Mouse (Mus musculus): ENCODE data around the gene Tmem121b. TPM values are rescaled to one million over a fixed set of nuclear protein-coding genes. Genes with fewer than 3 reads are reported as not detected.

Tmem121b gene
- polyA plus RNA-seq, 1 experiment from 2014 or later = 0.17 TPM

DNA sequence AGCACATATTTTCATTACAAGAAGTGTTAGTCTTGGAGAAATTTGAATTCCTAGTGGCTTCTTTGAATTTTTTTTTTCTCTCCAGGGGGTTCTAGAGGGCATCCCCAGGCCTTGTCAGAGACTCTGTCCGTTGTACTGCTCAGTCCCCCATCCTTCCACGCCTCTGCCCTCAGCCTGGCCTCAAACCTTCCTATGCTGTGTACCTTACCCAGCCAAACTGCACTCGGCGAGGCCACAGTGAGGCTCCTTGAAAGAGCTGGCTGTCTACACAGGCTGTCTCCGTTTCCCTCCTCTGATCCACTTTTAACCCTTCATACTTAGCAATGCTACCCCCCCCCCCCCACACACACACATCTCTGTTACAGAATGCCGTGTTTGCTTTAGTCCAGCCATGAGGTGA, 31.4 kb downstream of the Tmem121b start:
- H3K27ac ChIP-seq = no peak overlapping the region
- H3K9ac ChIP-seq = no peak overlapping the region
- H3K4me3 ChIP-seq = no peak overlapping the region
- peaks cover 31% of the 10 kb centered on the region for H3K27me3 ChIP-seq
- peaks cover 19% of the 10 kb centered on the region for H3K4me1 ChIP-seq
- no peak for ATAC-seq (ENCODE audit: borderline replicate concordance, extremely low read depth, low FRiP score, low TSS enrichment)
- H3K36me3 ChIP-seq = no peaks in the 10 kb centered on the region
- no peaks in the 10 kb centered on the region for H3K9me3 ChIP-seq
- WGBS = 37% methylated on average over 6 of the region's 6 CpGs
- H3K4me2 ChIP-seq = no peak overlapping the region

DNA sequence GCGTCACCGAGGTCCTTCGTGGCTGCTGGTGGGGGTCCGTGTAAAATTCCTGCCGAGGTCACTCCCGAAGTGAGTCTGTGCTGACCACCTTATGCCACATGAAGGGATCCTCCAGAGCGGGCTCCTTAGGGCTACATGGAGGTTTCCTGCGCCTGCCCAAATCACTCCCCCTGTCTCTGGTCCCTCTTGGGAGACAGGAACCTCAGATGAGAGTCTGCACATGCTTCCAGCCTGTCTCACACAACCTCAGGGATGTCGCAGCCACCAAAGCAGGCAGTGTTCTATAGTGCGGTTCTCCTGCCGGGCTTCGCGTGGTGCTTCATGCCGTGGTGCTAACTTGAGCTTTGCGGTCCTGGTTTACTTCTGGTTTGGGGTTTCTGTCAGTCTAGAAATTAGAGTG, 32.4 kb downstream of the Tmem121b start:
- no peak overlapping the region for H3K27ac ChIP-seq
- no peaks in the 10 kb centered on the region for H3K36me3 ChIP-seq
- H3K9ac ChIP-seq = no peak overlapping the region
- ATAC-seq (ENCODE audit: borderline replicate concordance, extremely low read depth, low FRiP score, low TSS enrichment) = no peak
- H3K4me2 ChIP-seq = no peak overlapping the region
- peaks cover 31% of the 10 kb centered on the region for H3K27me3 ChIP-seq
- H3K4me3 ChIP-seq = no peak overlapping the region
- peaks cover 19% of the 10 kb centered on the region for H3K4me1 ChIP-seq
- WGBS = 60% methylated on average over 15 of the region's 15 CpGs
- no peaks in the 10 kb centered on the region for H3K9me3 ChIP-seq

DNA sequence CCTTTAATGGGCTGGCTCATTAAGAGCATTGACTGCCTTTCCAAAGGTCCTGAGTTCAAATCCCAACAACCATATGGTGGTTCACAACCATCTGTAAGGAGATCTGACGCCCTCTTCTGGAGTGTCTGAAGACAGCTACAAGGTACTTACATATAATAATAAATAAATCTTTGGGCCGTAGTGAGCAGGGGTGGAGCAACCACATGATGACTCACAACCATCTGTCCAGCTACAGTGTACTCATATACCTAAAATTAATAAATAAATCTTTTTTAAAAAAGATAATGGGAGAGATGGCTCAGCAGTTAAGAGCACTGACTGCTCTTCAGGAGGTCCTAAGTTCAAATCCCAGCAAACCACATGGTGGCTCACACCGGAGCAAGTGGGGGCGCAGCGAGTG, 35.9 kb downstream of the Tmem121b start:
- no peaks in the 10 kb centered on the region for H3K36me3 ChIP-seq
- no peaks in the 10 kb centered on the region for H3K9me3 ChIP-seq
- H3K4me3 ChIP-seq = no peak overlapping the region
- H3K27me3 ChIP-seq = peaks cover 15% of the 10 kb centered on the region
- 85% methylated on average over 5 of the region's 5 CpGs for WGBS
- no peak overlapping the region for H3K27ac ChIP-seq
- no peak for ATAC-seq (ENCODE audit: borderline replicate concordance, extremely low read depth, low FRiP score, low TSS enrichment)
- no peak overlapping the region for H3K4me2 ChIP-seq
- H3K4me1 ChIP-seq = no peaks in the 10 kb centered on the region
- H3K9ac ChIP-seq = no peak overlapping the region

DNA sequence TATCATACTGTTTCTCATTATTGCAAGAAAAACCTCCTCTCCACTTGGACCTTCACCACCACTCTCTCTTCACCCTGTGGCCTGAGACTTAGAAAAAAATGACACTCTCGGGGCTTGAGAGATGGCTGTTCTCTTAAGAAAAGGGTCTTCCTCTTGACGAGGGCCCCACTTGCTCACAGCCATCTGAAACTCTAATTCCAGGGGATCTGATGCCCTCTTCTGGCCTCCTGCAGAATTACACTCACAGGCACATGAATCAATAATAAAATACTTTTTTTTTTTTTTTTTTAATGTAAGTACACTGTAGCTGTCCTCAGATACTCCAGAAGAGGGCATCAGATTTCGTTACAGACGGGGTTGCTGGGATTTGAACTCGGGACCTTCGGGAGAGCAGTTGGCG, 36.5 kb downstream of the Tmem121b start:
- Histone ChIP-seq H3K36me3 (no peaks in the 10 kb centered on the region), H3K27ac (no peak overlapping the region), H3K27me3 (peaks cover 11% of the 10 kb centered on the region), H3K4me2 (no peak overlapping the region), H3K9me3 (no peaks in the 10 kb centered on the region), H3K9ac (no peak overlapping the region), H3K4me1 (no peaks in the 10 kb centered on the region), H3K4me3 (no peak overlapping the region)
- WGBS = 64% methylated on average over 7 of the region's 7 CpGs
- no peak for ATAC-seq (ENCODE audit: borderline replicate concordance, extremely low read depth, low FRiP score, low TSS enrichment)

DNA sequence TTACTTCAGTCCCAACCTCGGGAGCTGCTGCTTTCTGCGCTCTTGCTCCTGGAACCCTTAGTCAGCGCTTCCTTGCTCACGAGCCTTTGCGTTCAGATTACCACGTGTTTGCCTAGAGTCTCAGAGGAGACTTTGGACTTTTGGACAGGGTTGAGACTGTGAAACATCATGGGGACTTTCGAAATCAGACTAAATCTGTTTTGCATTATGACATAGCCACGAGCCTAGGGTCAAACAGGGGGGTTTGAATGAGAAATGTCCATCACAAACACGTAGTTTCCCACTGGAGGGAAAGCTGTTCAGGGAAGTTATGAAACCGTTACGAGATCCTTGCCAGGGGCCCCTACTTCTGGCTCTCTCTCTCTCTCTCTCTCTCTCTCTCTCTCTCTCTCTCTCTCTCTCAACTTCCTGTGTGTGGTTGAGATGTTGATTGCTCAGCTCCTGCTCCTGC, 39.0 kb downstream of the Tmem121b start:
- Histone ChIP-seq H3K27me3 (no peaks in the 10 kb centered on the region; the same call in 1 of the 2 replicates), H3K9me3 (no peaks in the 10 kb centered on the region), H3K4me2 (no peak overlapping the region), H3K4me3 (no peak overlapping the region), H3K36me3 (no peaks in the 10 kb centered on the region), H3K4me1 (no peaks in the 10 kb centered on the region), H3K27ac (no peak overlapping the region), H3K9ac (no peak overlapping the region)
- WGBS = 38% methylated on average over 11 of the region's 11 CpGs
- ATAC-seq (ENCODE audit: borderline replicate concordance, extremely low read depth, low FRiP score, low TSS enrichment) = no peak

- no peak overlapping the region for H3K4me3 ChIP-seq
- H3K9me3 ChIP-seq = no peaks in the 10 kb centered on the region
- WGBS = 88% methylated on average over 3 of the region's 3 CpGs
- no peak overlapping the region for H3K4me2 ChIP-seq
- H3K36me3 ChIP-seq = no peaks in the 10 kb centered on the region
- H3K9ac ChIP-seq = no peak overlapping the region
- no peaks in the 10 kb centered on the region for H3K4me1 ChIP-seq
- ATAC-seq (ENCODE audit: borderline replicate concordance, extremely low read depth, low FRiP score, low TSS enrichment) = no peak
- H3K27me3 ChIP-seq = no peaks in the 10 kb centered on the region; the same call in 1 of the 2 replicates
- H3K27ac ChIP-seq = no peak overlapping the region
Observed at GRCm38 (mm10) chr6:120453556-120453955, 40.1 kb downstream of the Tmem121b start.

DNA sequence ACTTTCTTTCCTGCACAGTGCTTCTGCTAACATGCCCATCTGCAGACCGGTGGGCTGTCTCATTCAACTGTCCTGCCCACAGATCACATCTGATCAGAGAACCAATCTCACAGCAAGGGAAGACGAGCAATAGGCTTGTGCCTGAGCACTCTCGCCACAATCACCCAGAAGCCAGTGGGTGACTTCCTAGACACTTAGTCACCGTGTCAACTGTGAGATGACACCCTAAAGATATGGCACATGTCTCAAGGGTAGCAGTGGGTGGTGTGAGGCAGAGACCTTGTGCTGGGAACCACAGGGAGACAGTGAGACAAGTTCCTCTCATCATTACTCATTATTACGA, 40.5 kb downstream of the Tmem121b start:
- 76% methylated on average over 5 of the region's 5 CpGs for WGBS

GRCm38 (mm10) chr6:120452384-120453102, 41.1 kb downstream of the Tmem121b start:
- Histone ChIP-seq H3K9ac (no peak overlapping the region), H3K9me3 (no peaks in the 10 kb centered on the region), H3K27me3 (no peaks in the 10 kb centered on the region), H3K4me2 (no peak overlapping the region), H3K4me1 (no peaks in the 10 kb centered on the region), H3K36me3 (no peaks in the 10 kb centered on the region), H3K27ac (no peak overlapping the region), H3K4me3 (no peak overlapping the region)
- WGBS = 80% methylated on average over 11 of the region's 11 CpGs
- ATAC-seq (ENCODE audit: borderline replicate concordance, extremely low read depth, low FRiP score, low TSS enrichment) = no peak

More for the DNA sequence above, 40.5 kb downstream of the Tmem121b start:
- no peaks in the 10 kb centered on the region for H3K27me3 ChIP-seq
- no peaks in the 10 kb centered on the region for H3K9me3 ChIP-seq
- H3K27ac ChIP-seq = no peak overlapping the region
- H3K36me3 ChIP-seq = no peaks in the 10 kb centered on the region
- H3K4me1 ChIP-seq = no peaks in the 10 kb centered on the region
- no peak overlapping the region for H3K4me2 ChIP-seq
- H3K9ac ChIP-seq = no peak overlapping the region
- ATAC-seq (ENCODE audit: borderline replicate concordance, extremely low read depth, low FRiP score, low TSS enrichment) = no peak
- no peak overlapping the region for H3K4me3 ChIP-seq

DNA sequence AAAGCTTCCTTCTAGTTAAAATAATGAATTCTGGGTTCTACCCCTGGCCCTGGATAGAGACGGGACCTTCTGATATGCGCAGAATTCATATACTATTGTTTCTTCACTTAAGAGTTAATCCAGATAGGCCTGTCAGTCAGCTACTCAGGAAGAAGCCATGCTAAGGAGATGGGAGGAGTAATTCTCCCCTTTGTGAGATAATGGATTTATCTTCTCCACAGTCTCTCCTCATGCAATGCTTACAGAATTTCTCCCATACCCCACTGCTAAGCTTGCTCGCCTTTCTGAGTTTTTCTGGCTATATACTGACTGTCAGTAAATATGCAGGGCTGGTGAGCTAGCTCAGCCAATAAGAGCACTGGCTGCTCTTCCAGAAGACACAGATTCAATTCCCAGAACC, 43.4 kb downstream of the Tmem121b start:
- Histone ChIP-seq H3K4me1 (no peaks in the 10 kb centered on the region), H3K36me3 (no peaks in the 10 kb centered on the region), H3K27me3 (no peaks in the 10 kb centered on the region), H3K9me3 (no peaks in the 10 kb centered on the region), H3K4me3 (no peak overlapping the region), H3K27ac (no peak overlapping the region), H3K4me2 (no peak overlapping the region), H3K9ac (no peak overlapping the region)
- no peak for ATAC-seq (ENCODE audit: borderline replicate concordance, extremely low read depth, low FRiP score, low TSS enrichment)
- WGBS = 80% methylated on average over 3 of the region's 3 CpGs

- Histone ChIP-seq H3K27me3 (no peaks in the 10 kb centered on the region), H3K9me3 (no peaks in the 10 kb centered on the region), H3K27ac (no peak overlapping the region), H3K9ac (no peak overlapping the region), H3K4me3 (no peak overlapping the region), H3K36me3 (peaks cover 22% of the 10 kb centered on the region), H3K4me2 (no peak overlapping the region), H3K4me1 (no peaks in the 10 kb centered on the region)
- 70% methylated on average over 14 of the region's 14 CpGs for WGBS
- no peak for ATAC-seq (ENCODE audit: borderline replicate concordance, extremely low read depth, low FRiP score, low TSS enrichment)
Observed at GRCm38 (mm10) chr6:120443363-120444355, 49.9 kb downstream of the Tmem121b start.

DNA sequence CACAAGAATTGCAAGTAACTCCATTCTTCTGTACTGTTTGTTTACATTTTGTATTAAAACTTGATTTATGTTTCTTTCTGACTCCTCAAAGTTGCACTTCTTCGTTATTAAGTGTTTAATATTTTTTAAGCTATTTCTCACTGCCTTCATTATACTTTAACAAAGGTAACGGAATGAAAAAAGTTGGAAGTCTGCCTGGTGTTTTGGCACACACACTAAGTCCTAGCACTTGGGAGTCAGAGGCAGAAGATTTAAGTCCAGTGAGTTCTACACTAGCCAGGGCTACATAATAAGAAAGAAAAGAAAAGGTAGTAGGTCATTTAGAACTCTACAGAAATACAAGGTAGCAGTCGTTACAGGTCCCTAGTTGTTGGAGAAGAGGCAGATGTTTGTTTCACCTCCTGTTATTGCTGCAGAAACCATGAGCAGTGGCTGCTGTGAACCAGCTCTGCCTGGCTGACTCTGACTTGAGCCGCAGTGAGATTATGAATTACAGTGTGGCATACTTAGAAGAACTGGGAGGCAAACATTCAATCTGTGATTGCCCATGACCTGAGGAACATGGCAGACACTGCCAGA, 51.3 kb downstream of the Tmem121b start:
- H3K27ac ChIP-seq = no peak overlapping the region
- no peaks in the 10 kb centered on the region for H3K4me1 ChIP-seq
- no peak overlapping the region for H3K4me2 ChIP-seq
- no peaks in the 10 kb centered on the region for H3K9me3 ChIP-seq
- H3K27me3 ChIP-seq = no peaks in the 10 kb centered on the region
- ATAC-seq (ENCODE audit: borderline replicate concordance, extremely low read depth, low FRiP score, low TSS enrichment) = no peak
- WGBS = 79% methylated on average over 4 of the region's 4 CpGs
- H3K9ac ChIP-seq = no peak overlapping the region
- no peak overlapping the region for H3K4me3 ChIP-seq
- H3K36me3 ChIP-seq = peaks cover 32% of the 10 kb centered on the region
